Mouse (Mus musculus) right cerebral cortex, adult 18-20 months (tissue): Measurements from ENCODE around the gene Tubb2b.
A peak's percentile ranks its signal among the peaks of the same experiment; 100 is the strongest.

Experiments
- DNase-seq: peaks from one replicate; pipeline ENCODE4 v3.0.0; 2022; ENCODE audit warnings: mixed read lengths

Tubb2b gene

GRCm38 (mm10) chr13:34130226-34130731, at the start of gene Tubb2b:
Gene Tubb2b (minus strand): TSS chr13:34130466.
- DNase-seq: peak; percentile 61

GRCm38 (mm10) chr13:34174025-34174424, 43.8 kb upstream of the Tubb2b start:
- no peak for DNase-seq

GRCm38 (mm10) chr13:34163304-34163975, 33.2 kb upstream of the Tubb2b start:
- DNase-seq: peak; percentile 17

GRCm38 (mm10) chr13:34162491-34163303, 32.4 kb upstream of the Tubb2b start, which contains the start of gene Psmg4:
Gene Psmg4 (plus strand): TSS chr13:34162964.
- DNase-seq: peak; percentile 94

- no peak for DNase-seq
Measured at GRCm38 (mm10) chr13:34159926-34160325, 29.7 kb upstream of the Tubb2b start.

GRCm38 (mm10) chr13:34157596-34158157, 27.4 kb upstream of the Tubb2b start:
- no peak for DNase-seq

- DNase-seq: no peak
Measured at GRCm38 (mm10) chr13:34156840-34157185, 26.5 kb upstream of the Tubb2b start.

GRCm38 (mm10) chr13:34156133-34156839, 26.0 kb upstream of the Tubb2b start:
- DNase-seq: no peak

GRCm38 (mm10) chr13:34154931-34155272, 24.6 kb upstream of the Tubb2b start:
- DNase-seq: peak; percentile 69

- DNase-seq: peak; percentile 83
Measured at GRCm38 (mm10) chr13:34154217-34154930, 24.1 kb upstream of the Tubb2b start.

GRCm38 (mm10) chr13:34153254-34154011, 23.2 kb upstream of the Tubb2b start:
- no peak for DNase-seq

GRCm38 (mm10) chr13:34152695-34153094, 22.4 kb upstream of the Tubb2b start:
- DNase-seq: no peak

- no peak for DNase-seq
Measured at GRCm38 (mm10) chr13:34151425-34151824, 21.2 kb upstream of the Tubb2b start.

GRCm38 (mm10) chr13:34150271-34151027, 20.2 kb upstream of the Tubb2b start:
- DNase-seq: peak; percentile 66

- no peak for DNase-seq
Measured at GRCm38 (mm10) chr13:34149463-34150176, 19.4 kb upstream of the Tubb2b start.

GRCm38 (mm10) chr13:34148767-34149392, 18.6 kb upstream of the Tubb2b start:
- peak; percentile 81 for DNase-seq

GRCm38 (mm10) chr13:34148181-34148580, 17.9 kb upstream of the Tubb2b start:
- DNase-seq: no peak

GRCm38 (mm10) chr13:34146916-34147315, 16.6 kb upstream of the Tubb2b start:
- DNase-seq: no peak

GRCm38 (mm10) chr13:34143389-34143788, 13.1 kb upstream of the Tubb2b start:
- DNase-seq: no peak

- DNase-seq: no peak
Measured at GRCm38 (mm10) chr13:34136605-34137004, 6.3 kb upstream of the Tubb2b start.
